Mouse (Mus musculus) forebrain, embryonic 16.5 days (tissue): ENCODE measurements around the gene Parn. TPM values are rescaled to one million over a fixed set of nuclear protein-coding genes. Genes with fewer than 3 reads are reported as not detected.

ENCODE experiments used
- ATAC-seq: fragments of 200-750 bp; cut with Nextera tagmentation; 2 replicates; pipeline ENCODE4 v1.8.0; 2017; ENCODE audit warnings: mild to moderate bottlenecking, moderate library complexity
- H3K27ac ChIP-seq: fragments of 300-500 bp; sonication (generic); 2 replicates; pipeline ENCODE4 v1.5.1; 2014; ENCODE audit warnings: low read length, control low read depth
- H3K27me3 ChIP-seq: fragments of 300-500 bp; sonication (generic); replicated peaks from 2 replicates; pipeline ENCODE4 v1.6.1; 2014; ENCODE audit warnings: low read length; ENCODE audit not compliant: control insufficient read depth, insufficient read depth
- H3K36me3 ChIP-seq: fragments of 300-500 bp; sonication (generic); 2 replicates; pipeline ENCODE4 v1.6.1; 2014; ENCODE audit not compliant: control insufficient read depth, insufficient read depth
- H3K4me1 ChIP-seq: fragments of 300-500 bp; sonication (generic); replicated peaks from 2 replicates; pipeline ENCODE4 v1.6.1; 2014; ENCODE audit warnings: low read length; ENCODE audit not compliant: control insufficient read depth, insufficient read depth
- H3K4me2 ChIP-seq: fragments of 300-500 bp; sonication (generic); 2 replicates; pipeline ENCODE4 v1.6.1; 2014; ENCODE audit warnings: mild to moderate bottlenecking, low read length, control low read depth
- H3K4me3 ChIP-seq: fragments of 300-500 bp; sonication (generic); replicated peaks from 2 replicates; pipeline ENCODE4 v1.5.1; 2014; ENCODE audit warnings: mild to moderate bottlenecking, low read length, control low read depth
- H3K9ac ChIP-seq: fragments of 300-500 bp; sonication (generic); replicated peaks from 2 replicates; pipeline ENCODE4 v1.6.1; 2014; ENCODE audit warnings: low read depth, low read length, control low read depth
- H3K9me3 ChIP-seq: fragments of 300-500 bp; sonication (generic); 2 replicates; pipeline ENCODE4 v1.6.1; 2016; ENCODE audit warnings: low read length; ENCODE audit not compliant: control insufficient read depth
- WGBS: fragments of 180-500 bp; shearing (Covaris S2); extraction: QIAGEN DNeasy Blood & Tissue Kit; methylation state at CpG from one replicate; pipeline ENCODE4 v1.1.7; 2014; 5-methylcytosine and 5-hydroxymethylcytosine counted together
- polyA plus RNA-seq: library from polyadenylated mRNA; unstranded; fragments of >200 nt; fragmentation: Nextera tagmentation; extraction: Ambion mirVana; gene quantifications from 2 replicates; pipeline ENCODE4 v1.2.1, GENCODE M21; 2015

Gene Parn
- polyA plus RNA-seq, 1 experiment from 2014 or later: 44.2 TPM

- H3K9me3 ChIP-seq: peaks cover 10% of the 10 kb centered on the region
- no peak overlapping the region for H3K27ac ChIP-seq
- H3K4me2 ChIP-seq: no peak overlapping the region
- no peak for ATAC-seq
- H3K4me1 ChIP-seq: peaks cover 6% of the 10 kb centered on the region; the same call in 1 of the 2 replicates
- H3K27me3 ChIP-seq: no peaks in the 10 kb centered on the region
- H3K36me3 ChIP-seq: 0 out of 2 replicates have a peak, but pooled peaks cover 2% of the 10 kb centered on the region
- H3K4me3 ChIP-seq: no peak overlapping the region
- H3K9ac ChIP-seq: no peak overlapping the region
- 63% methylated on average over 4 of the region's 4 CpGs for WGBS
Measured at GRCm38 (mm10) chr16:13541816-13542215, 126.2 kb downstream of the Parn start.

DNA sequence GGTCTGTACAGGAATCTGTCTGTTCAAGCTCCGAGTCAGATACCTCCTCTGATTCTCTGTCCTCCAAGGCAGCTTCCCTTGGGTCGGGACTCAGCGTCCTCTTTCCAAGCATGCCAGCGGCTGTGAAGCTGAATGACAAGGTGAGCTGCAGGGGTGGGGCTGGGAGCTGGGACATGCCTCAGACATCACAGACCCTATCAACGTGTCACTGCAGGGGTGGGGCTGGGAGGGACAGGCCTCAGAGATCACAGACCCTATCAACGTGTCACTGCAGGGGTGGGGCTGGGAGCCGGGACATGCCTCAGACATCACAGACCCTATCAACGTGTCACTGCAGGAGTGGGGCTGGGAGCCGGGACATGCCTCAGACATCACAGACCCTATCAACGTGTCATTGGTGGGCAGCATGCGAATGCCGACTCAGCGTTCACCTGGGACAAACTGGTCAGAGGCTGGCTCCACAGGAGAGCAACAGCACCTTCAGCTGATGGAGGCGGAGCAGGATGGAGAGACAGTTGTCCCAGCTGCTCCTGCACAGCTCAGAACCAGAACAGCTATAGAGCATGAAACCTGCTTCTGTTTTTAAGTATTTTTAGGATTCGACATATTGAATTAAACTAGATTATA, 126.7 kb downstream of the Parn start:
- H3K4me3 ChIP-seq: no peak overlapping the region
- H3K4me2 ChIP-seq: no peak overlapping the region
- H3K9ac ChIP-seq: no peak overlapping the region
- H3K36me3 ChIP-seq: 0 out of 2 replicates have a peak, but pooled peaks cover 2% of the 10 kb centered on the region
- H3K4me1 ChIP-seq: peaks cover 6% of the 10 kb centered on the region; the same call in 1 of the 2 replicates
- no peak overlapping the region for H3K27ac ChIP-seq
- no peak for ATAC-seq
- H3K27me3 ChIP-seq: no peaks in the 10 kb centered on the region
- 85% methylated on average over 15 of the region's 15 CpGs for WGBS
- peaks cover 8% of the 10 kb centered on the region; the same call in 1 of the 2 replicates for H3K9me3 ChIP-seq

- no peak overlapping the region for H3K9ac ChIP-seq
- no peaks in the 10 kb centered on the region for H3K36me3 ChIP-seq
- ATAC-seq: peak; percentile 58
Measured at GRCm38 (mm10) chr16:13538933-13539648, 128.9 kb downstream of the Parn start.

GRCm38 (mm10) chr16:13538213-13538932, 129.6 kb downstream of the Parn start:
- 71% methylated on average over 13 of the region's 13 CpGs for WGBS
- Histone ChIP-seq H3K4me1 (peaks cover 6% of the 10 kb centered on the region; the same call in 1 of the 2 replicates), H3K9me3 (no peaks in the 10 kb centered on the region), H3K4me3 (no peak overlapping the region), H3K36me3 (no peaks in the 10 kb centered on the region), H3K27me3 (no peaks in the 10 kb centered on the region), H3K9ac (no peak overlapping the region), H3K4me2 (no peak overlapping the region), H3K27ac (no peak overlapping the region)
- ATAC-seq: no peak

More at GRCm38 (mm10) chr16:13538933-13539648, 128.9 kb downstream of the Parn start:
- no peak overlapping the region for H3K27ac ChIP-seq
- no peak overlapping the region for H3K4me2 ChIP-seq
- H3K27me3 ChIP-seq: no peaks in the 10 kb centered on the region
- no peaks in the 10 kb centered on the region for H3K9me3 ChIP-seq
- WGBS: 50% methylated on average over 9 of the region's 9 CpGs
- no peak overlapping the region for H3K4me3 ChIP-seq
- H3K4me1 ChIP-seq: peaks cover 6% of the 10 kb centered on the region; the same call in 1 of the 2 replicates

DNA sequence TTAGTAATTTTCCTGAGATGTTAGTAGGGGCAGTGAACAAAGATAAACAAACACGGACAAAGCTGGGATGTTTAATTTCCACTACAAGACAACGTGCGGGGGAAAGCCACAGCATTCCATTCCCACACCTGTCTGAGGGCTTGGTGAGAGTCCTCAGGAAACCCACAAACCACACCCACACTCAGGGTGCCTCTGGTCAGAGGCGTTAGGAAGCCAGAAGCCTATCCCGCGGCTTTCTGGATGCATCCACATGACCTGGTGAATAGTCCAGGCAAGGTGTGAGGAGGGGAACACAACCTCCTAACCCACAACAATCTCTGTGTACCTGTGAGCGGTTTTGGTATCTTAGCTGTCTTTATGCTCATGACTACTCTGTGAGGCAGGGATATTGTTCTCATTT, 131.6 kb downstream of the Parn start:
- no peaks in the 10 kb centered on the region for H3K36me3 ChIP-seq
- WGBS: 90% methylated on average over 7 of the region's 7 CpGs

GRCm38 (mm10) chr16:13535856-13536255, 132.1 kb downstream of the Parn start:
- ATAC-seq: no peak
- Histone ChIP-seq H3K27ac (no peak overlapping the region), H3K4me3 (no peak overlapping the region), H3K27me3 (no peaks in the 10 kb centered on the region), H3K9ac (no peak overlapping the region), H3K4me2 (no peak overlapping the region), H3K9me3 (no peaks in the 10 kb centered on the region), H3K36me3 (no peaks in the 10 kb centered on the region), H3K4me1 (peaks cover 6% of the 10 kb centered on the region; the same call in 1 of the 2 replicates)
- WGBS: 84% methylated on average over 12 of the region's 12 CpGs

More for the DNA sequence above, 131.6 kb downstream of the Parn start:
- H3K27me3 ChIP-seq: no peaks in the 10 kb centered on the region
- H3K4me2 ChIP-seq: no peak overlapping the region
- H3K9ac ChIP-seq: no peak overlapping the region
- ATAC-seq: no peak
- no peaks in the 10 kb centered on the region for H3K9me3 ChIP-seq
- H3K27ac ChIP-seq: no peak overlapping the region
- H3K4me3 ChIP-seq: no peak overlapping the region
- peaks cover 6% of the 10 kb centered on the region; the same call in 1 of the 2 replicates for H3K4me1 ChIP-seq

GRCm38 (mm10) chr16:13532840-13533239, 135.1 kb downstream of the Parn start:
- no peaks in the 10 kb centered on the region for H3K27me3 ChIP-seq
- H3K9ac ChIP-seq: no peak overlapping the region
- H3K36me3 ChIP-seq: no peaks in the 10 kb centered on the region
- no peak overlapping the region for H3K27ac ChIP-seq
- H3K4me1 ChIP-seq: no peaks in the 10 kb centered on the region
- no peaks in the 10 kb centered on the region for H3K9me3 ChIP-seq
- no peak overlapping the region for H3K4me3 ChIP-seq
- H3K4me2 ChIP-seq: no peak overlapping the region
- ATAC-seq: 0 out of 2 replicates have a peak, but pooled peaks have one; percentile 55

DNA sequence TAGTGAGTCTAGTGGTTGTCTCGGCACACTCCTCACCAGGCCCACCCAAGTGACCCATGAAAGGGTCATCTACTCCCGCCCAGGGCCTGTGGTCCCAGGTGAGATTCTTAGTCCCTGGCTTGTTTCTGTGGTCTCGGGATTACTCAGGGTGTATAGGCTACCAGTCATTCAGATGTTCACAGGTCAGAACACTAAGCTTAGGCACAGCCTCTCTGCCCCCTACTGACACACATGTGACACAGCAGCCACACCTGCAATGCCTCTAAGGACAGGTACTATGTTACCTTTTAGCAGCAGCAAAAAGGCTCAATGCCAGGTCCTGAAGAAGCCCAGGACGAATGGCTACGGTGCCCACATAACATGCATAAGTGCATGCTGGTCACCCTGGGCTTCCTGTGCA, 136.7 kb downstream of the Parn start:
- Histone ChIP-seq H3K4me1 (no peaks in the 10 kb centered on the region), H3K9ac (no peak overlapping the region), H3K27me3 (no peaks in the 10 kb centered on the region), H3K27ac (no peak overlapping the region), H3K9me3 (no peaks in the 10 kb centered on the region), H3K4me3 (no peak overlapping the region), H3K4me2 (no peak overlapping the region), H3K36me3 (no peaks in the 10 kb centered on the region)
- 84% methylated on average over 5 of the region's 5 CpGs for WGBS
- ATAC-seq: no peak

DNA sequence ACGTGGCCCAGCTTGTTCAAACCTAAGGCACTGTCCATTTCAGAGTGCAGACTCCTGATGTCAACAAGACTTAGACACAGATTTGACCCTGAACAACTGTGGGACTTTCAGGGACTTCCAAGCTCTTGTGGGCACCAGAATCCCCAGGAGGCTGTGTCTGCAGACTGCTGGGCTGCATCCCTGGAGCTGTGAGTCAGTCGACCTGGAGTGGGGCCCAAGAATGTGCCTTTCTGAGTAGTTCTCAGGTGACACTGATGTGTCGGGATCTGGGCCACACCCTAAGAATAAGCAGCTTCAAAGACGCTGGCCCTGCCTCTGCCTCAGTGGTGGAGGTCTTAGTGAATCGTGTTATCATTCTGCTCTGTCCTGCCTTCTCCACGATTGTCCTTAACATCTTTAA, 146.6 kb downstream of the Parn start:
- Histone ChIP-seq H3K4me1 (no peaks in the 10 kb centered on the region), H3K36me3 (no peaks in the 10 kb centered on the region), H3K27me3 (no peaks in the 10 kb centered on the region), H3K9me3 (no peaks in the 10 kb centered on the region), H3K27ac (no peak overlapping the region), H3K4me2 (no peak overlapping the region), H3K4me3 (no peak overlapping the region), H3K9ac (no peak overlapping the region)
- no peak for ATAC-seq
- WGBS: 76% methylated on average over 6 of the region's 6 CpGs
